Mouse (Mus musculus): ENCODE measurements around the gene Tcstv3. TPM values are rescaled to one million over a fixed set of nuclear protein-coding genes. Genes with fewer than 3 reads are reported as not detected.
"Not testable (repeated sequence)": the region's sequence is repeated elsewhere in the genome, so short reads cannot be mapped to it uniquely, and the experiment has no call there.

Tcstv3 gene
- not detected in 2 replicates for polyA plus RNA-seq (2015; fragmentation: Nextera tagmentation; extraction: Ambion mirVana)

DNA sequence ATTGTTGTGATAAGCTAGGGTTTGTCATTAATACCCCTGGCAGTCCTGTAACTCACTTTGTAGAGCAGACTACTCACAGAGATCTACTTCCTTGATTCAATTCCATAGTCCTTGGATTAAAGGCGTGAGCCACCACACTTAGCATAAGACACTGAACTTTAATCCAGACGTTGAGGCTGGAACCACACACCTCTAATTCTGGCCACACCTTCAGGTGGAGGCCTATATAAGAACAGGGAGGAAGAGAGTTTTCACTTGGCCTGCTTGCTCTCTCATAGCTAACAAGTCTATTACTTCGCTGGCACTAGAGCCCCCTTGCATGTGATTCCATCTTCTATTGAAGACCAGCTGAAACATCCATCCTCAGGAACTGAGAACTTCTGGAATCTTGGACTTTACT, at the start of gene Tcstv3:
Tcstv3 (plus strand) TSS at position 301 of the 400 bp plus-strand sequence.
- H3K9me3 ChIP-seq; H3K27me3 ChIP-seq; H3K27ac ChIP-seq; H3K9ac ChIP-seq; H3K4me2 ChIP-seq; H3K4me3 ChIP-seq; ATAC-seq (ENCODE audit: insufficient number of reproducible peaks, insufficient read depth, low FRiP score, low TSS enrichment, low read depth); H3K36me3 ChIP-seq; H3K4me1 ChIP-seq: not testable (repeated sequence)
- 56% methylated on average over 3 of the region's 3 CpGs for WGBS

DNA sequence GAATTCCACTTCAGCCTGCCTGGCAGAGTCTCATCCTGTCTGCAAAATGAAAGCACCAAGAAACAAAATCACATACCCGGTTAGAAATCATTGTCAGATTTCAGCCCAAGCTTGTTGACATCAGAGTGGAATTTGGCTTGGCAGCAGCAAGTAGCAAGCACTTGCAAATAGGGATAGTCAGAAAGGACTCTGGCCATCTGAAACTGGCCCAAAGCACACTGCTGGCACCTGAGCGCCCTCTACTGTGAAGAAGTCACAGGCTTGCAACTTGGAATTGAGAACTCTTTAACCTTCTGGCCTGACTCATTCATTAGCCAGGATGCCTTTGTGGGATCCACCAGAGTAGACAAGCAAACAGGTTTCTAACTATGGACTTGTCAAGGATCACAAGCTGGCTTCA, 38.8 kb upstream of the Tcstv3 start:
- not testable (repeated sequence) for H3K9me3 ChIP-seq; H3K4me2 ChIP-seq; H3K36me3 ChIP-seq; H3K9ac ChIP-seq; ATAC-seq (ENCODE audit: insufficient number of reproducible peaks, insufficient read depth, low FRiP score, low TSS enrichment, low read depth); H3K27me3 ChIP-seq; H3K4me1 ChIP-seq; H3K4me3 ChIP-seq; H3K27ac ChIP-seq
- WGBS: 23% methylated on average over 2 of the region's 2 CpGs

DNA sequence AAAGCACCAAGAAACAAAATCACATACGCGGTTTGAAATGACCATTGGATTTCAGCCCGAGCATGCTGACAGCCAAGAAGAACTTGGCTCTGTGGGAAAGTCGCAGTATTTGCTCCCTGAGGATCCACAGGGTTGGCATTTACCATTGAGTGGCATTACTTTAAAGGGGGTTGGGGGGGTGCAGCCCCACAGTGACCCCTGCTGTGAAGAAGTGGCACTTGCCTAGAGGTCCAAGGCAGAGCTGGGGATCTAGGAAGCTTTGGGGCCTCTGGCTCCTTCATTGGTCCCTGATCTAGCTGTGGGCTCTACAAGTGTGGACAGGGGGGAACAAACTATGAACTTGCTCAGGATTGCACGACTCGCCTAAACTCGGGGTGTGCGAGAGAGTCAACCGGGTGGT, 37.9 kb upstream of the Tcstv3 start:
- no peaks in the 10 kb centered on the region for H3K9me3 ChIP-seq
- H3K9ac ChIP-seq: no peak overlapping the region
- no peak for ATAC-seq (ENCODE audit: insufficient number of reproducible peaks, insufficient read depth, low FRiP score, low TSS enrichment, low read depth)
- H3K4me3 ChIP-seq: no peak overlapping the region
- H3K4me1 ChIP-seq: no peaks in the 10 kb centered on the region
- no peak overlapping the region for H3K4me2 ChIP-seq
- H3K27ac ChIP-seq: no peak overlapping the region
- H3K27me3 ChIP-seq: no peaks in the 10 kb centered on the region
- H3K36me3 ChIP-seq: no peaks in the 10 kb centered on the region
- 90% methylated on average over 9 of the region's 9 CpGs for WGBS

DNA sequence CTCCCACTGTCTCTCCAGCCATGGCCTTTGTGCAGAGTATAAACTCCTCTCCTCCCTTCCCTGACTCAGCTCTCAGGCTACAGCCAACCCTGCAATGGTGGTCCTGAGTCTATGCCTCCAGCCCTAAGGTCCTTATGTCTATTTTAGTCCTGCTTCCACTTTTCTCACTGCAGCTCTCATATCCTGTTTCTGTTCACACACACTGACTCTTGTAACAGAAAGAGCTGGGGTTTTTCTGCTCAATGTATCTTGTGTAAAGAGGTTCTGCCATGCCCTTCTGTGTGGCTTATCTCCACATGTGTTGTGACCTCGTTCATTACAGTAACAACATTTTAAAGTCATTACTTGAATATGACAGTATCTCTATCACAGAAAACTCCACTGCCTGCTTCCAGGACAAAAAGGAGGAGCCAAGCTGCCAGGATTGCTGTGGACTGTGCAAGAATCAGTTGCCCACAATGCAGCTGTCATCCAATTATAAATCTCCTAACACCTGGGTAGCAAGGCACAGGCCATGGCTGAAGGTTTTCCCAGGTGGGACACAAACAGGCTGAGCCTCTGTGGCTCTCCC, 17.3 kb upstream of the Tcstv3 start:
- no peaks in the 10 kb centered on the region for H3K36me3 ChIP-seq
- 55% methylated on average over 1 of the region's 1 CpGs for WGBS
- no peak overlapping the region for H3K9ac ChIP-seq
- no peaks in the 10 kb centered on the region for H3K4me1 ChIP-seq
- no peak for ATAC-seq (ENCODE audit: insufficient number of reproducible peaks, insufficient read depth, low FRiP score, low TSS enrichment, low read depth)
- no peak overlapping the region for H3K4me2 ChIP-seq
- H3K4me3 ChIP-seq: no peak overlapping the region
- no peaks in the 10 kb centered on the region for H3K27me3 ChIP-seq
- no peaks in the 10 kb centered on the region for H3K9me3 ChIP-seq
- no peak overlapping the region for H3K27ac ChIP-seq

DNA sequence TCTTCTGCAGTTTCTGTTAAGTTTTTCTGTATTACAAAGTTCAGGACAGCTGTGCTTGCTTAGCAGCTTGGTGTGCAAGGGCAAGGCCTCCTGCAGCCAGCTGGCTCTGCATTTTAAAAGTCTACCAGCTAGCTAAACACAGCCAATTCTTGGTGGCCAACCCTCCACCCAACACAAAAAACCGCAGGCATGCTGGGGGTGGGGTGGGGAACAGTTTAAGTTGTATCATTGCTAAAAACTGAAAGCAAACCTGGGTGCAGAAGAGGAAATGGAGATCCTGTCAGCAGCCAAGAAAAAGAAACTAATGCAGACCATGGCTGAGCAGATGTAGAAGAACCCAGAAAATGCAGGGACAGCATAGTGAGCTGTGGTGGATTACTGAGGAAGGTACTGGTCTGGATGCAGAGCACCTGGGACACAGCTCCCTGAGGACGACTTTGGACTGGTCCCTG, 16.7 kb upstream of the Tcstv3 start, which contains the start of gene BC147527:
BC147527 (plus strand) TSS at position 402 of the 452 bp plus-strand sequence.
- Histone ChIP-seq H3K27ac (no peak within 1 kb of the TSS), H3K9ac (no peak within 1 kb of the TSS), H3K27me3 (no peaks in the 10 kb centered on the region), H3K4me1 (no peaks in the 10 kb centered on the region), H3K9me3 (no peaks in the 10 kb centered on the region), H3K36me3 (no peaks in the 10 kb centered on the region), H3K4me2 (no peak within 1 kb of the TSS), H3K4me3 (no peak within 1 kb of the TSS)
- ATAC-seq (ENCODE audit: insufficient number of reproducible peaks, insufficient read depth, low FRiP score, low TSS enrichment, low read depth): no peak
- WGBS: 33% methylated on average over 2 of the region's 2 CpGs

DNA sequence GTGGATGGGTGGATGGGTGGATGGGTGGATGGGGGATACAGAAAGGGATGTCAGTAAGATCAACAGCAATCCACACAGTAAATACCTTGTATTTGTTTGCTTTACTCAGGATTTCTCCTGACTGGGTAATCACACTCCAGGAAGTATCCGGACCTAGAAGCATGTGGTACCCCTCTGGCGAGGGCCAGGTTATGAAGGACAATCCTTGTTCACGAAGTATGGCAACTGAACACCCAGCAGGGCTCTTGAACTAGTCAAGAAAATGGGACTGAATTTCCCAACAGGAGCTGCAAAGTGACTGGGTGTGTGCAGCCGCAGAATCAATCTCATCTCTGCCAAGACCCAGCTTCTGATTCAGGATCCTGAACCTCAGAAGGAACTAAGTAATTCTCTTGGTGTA, 15.8 kb upstream of the Tcstv3 start:
- Histone ChIP-seq H3K4me3 (no peak overlapping the region), H3K9me3 (no peaks in the 10 kb centered on the region), H3K9ac (no peak overlapping the region), H3K27ac (no peak overlapping the region), H3K4me1 (no peaks in the 10 kb centered on the region), H3K4me2 (no peak overlapping the region), H3K36me3 (no peaks in the 10 kb centered on the region), H3K27me3 (no peaks in the 10 kb centered on the region)
- ATAC-seq (ENCODE audit: insufficient number of reproducible peaks, insufficient read depth, low FRiP score, low TSS enrichment, low read depth): no peak
- WGBS: 85% methylated on average over 4 of the region's 4 CpGs

DNA sequence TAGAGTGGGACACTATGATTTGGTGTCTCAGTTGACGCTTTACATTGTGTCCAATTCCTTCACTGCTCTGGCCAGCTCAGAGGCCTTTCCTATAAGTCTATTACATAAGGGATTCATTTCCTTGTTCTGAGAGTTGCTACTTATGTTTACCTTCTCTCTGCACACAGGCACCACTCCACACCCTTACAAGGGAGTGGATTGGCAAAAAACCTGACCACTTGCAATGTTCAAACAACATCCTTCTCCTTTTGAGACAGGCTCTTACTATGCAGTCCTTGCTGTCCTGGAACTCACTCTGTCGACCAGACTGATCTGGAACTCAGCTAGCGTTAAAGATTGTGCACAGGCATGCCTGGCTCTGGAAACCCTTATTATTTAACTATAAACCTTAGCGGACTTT, 5.9 kb upstream of the Tcstv3 start:
- Histone ChIP-seq H3K27me3 (no peaks in the 10 kb centered on the region), H3K9me3 (no peaks in the 10 kb centered on the region), H3K36me3 (no peaks in the 10 kb centered on the region), H3K27ac (no peak overlapping the region), H3K4me2 (no peak overlapping the region), H3K4me1 (no peaks in the 10 kb centered on the region), H3K9ac (no peak overlapping the region), H3K4me3 (no peak overlapping the region)
- no peak for ATAC-seq (ENCODE audit: insufficient number of reproducible peaks, insufficient read depth, low FRiP score, low TSS enrichment, low read depth)
- WGBS: 79% methylated on average over 4 of the region's 4 CpGs

DNA sequence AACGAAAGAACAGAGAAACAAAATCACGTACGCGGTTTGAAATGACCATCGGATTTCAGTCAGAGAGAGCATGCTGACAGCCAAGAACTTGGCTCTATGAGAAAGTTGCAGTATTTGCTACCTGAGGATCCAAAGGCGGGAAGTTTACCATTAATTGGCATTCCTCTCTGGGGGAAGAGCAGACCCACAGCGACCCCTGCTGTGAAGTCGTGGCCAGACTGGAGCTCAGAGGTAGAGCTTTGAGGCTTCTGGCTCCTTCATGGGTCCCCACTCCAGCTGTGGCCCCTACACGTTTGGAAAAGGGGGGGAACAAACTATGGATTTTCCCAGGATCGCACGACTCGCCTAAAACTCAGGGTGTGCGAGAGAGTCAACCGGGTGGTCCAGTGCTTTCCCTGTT, 3.1 kb upstream of the Tcstv3 start:
- H3K4me2 ChIP-seq: peak overlapping the region; percentile 22; the same call in 1 of the 2 replicates
- no peak overlapping the region for H3K27ac ChIP-seq
- H3K36me3 ChIP-seq: no peaks in the 10 kb centered on the region
- no peaks in the 10 kb centered on the region for H3K27me3 ChIP-seq
- ATAC-seq (ENCODE audit: insufficient number of reproducible peaks, insufficient read depth, low FRiP score, low TSS enrichment, low read depth): no peak
- no peaks in the 10 kb centered on the region for H3K9me3 ChIP-seq
- no peak overlapping the region for H3K9ac ChIP-seq
- H3K4me3 ChIP-seq: no peak overlapping the region
- H3K4me1 ChIP-seq: no peaks in the 10 kb centered on the region
- 46% methylated on average over 14 of the region's 14 CpGs for WGBS

DNA sequence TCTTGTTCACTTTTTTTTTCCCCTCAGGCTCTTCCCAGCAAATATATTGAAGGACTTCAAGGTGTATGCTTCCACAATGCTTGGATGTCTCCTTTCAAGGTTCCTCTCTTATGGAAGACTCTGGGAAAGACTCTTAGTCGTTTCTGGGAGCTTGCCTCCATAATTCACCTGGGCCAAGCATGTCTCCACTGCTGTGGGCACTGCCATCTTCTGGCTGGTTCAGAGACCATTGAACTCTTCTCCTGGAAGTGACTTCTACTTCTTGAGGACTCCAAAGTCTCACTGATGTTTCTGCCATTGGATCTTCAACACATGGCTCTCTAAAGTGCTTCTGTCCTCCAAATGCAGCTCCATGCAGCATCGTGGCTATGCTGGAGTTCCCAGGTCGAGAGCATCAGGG, 3.5 kb downstream of the Tcstv3 start:
- Histone ChIP-seq H3K36me3 (no peaks in the 10 kb centered on the region), H3K4me3 (no peak overlapping the region), H3K9ac (no peak overlapping the region), H3K4me1 (no peaks in the 10 kb centered on the region), H3K27ac (no peak overlapping the region), H3K9me3 (no peaks in the 10 kb centered on the region), H3K27me3 (no peaks in the 10 kb centered on the region), H3K4me2 (no peak overlapping the region)
- 66% methylated on average over 3 of the region's 3 CpGs for WGBS
- no peak for ATAC-seq (ENCODE audit: insufficient number of reproducible peaks, insufficient read depth, low FRiP score, low TSS enrichment, low read depth)

DNA sequence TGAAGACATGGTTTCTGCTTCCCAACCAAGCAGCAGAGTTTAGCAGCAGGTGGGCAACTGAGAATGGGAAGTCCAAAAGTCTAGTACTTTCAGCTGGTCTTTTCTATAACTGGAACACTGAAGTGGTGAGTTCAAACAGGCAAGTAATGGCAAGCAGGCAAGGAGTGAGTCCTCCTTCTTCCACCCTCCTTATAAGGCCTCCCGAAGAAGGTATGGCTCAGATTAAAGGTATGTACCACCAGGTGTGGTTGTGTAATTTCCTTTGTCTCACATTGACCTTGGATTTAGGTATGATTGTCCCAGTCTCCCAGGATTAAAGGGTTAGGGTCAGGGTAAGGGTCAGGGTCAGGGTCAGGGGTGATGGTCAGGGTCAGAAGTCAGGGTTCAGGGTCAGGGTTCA, 4.0 kb downstream of the Tcstv3 start:
- Histone ChIP-seq H3K4me3 (no peak overlapping the region), H3K36me3 (no peaks in the 10 kb centered on the region), H3K4me1 (no peaks in the 10 kb centered on the region), H3K27me3 (no peaks in the 10 kb centered on the region), H3K9me3 (no peaks in the 10 kb centered on the region), H3K9ac (no peak overlapping the region), H3K4me2 (no peak overlapping the region), H3K27ac (no peak overlapping the region)
- 98% methylated on average over 1 of the region's 1 CpGs for WGBS
- no peak for ATAC-seq (ENCODE audit: insufficient number of reproducible peaks, insufficient read depth, low FRiP score, low TSS enrichment, low read depth)

Data from embryonic facial prominence, embryonic 13.5 days (tissue).